In the genomic region with DNA sequence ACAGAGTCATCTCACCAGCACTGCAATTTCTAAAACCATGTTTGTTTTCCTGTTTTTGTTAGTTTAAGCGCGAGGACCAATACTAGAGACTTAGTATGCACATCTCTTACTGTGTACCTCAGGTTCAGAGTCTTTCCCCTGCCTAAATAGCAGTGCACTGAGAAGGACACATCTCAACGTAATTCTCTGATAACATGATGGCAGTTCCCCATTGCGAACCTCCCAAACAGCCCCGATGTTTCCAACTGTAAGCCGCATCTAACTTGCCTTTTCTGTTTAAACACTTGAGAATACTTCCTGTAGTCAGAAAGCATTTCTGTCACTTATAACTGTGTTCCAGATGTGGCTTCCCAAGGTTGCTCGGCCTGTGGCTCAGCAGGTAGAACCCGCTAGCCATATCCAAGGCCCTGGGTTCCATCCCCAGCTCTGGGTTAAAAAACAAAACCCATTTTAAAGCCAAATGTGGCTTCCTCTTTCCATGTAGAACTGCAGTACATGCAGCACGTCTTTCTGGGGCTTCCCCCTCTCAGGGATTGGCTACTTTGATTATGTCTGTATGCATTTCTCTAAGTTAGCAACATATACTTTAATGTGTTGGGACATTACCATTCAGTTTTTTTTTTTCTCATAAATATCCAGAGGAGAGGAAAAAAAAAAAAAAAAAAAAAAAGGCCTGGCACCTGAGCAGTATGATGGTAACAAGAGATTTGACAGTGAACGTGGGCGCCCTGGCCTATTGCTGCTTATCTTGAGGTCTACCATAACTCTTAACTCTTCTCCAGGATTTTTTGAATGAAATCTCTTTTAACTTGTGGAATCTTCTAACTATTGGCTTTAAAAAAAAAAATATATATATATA, we compare ENCODE assay signal across 10 mouse cellular contexts.
"Had no signal": no experiment of that assay in that cellular context is flagged by ENCODE, and none has a peak within 500 bp of the region (broad histone marks: within the 10 kb centered on the region; RNA-seq: fewer than 3 reads in every experiment).

No protein-coding gene starts in this region.

- H3K4me2 ChIP-seq: liver, embryonic 13.5 days had no signal

- H3K4me3 ChIP-seq: liver, embryonic 13.5 days had no signal

- H3K9me3 ChIP-seq: liver, embryonic 13.5 days had no signal

- H3K27ac ChIP-seq: liver, embryonic 13.5 days had no signal

- H3K36me3 ChIP-seq: liver, embryonic 13.5 days had no signal

- DNase-seq: kidney, postnatal 14 days; kidney, postnatal 4 days; layer of hippocampus, adult 9-11 months; liver, embryonic 13.5 days; lung, adult 2 months; lung, postnatal 14 days; lung, postnatal 4 days; midbrain, embryonic 14.5 days; thymus, adult 18-20 months; thymus, postnatal 36 days had no signal

- H3K27me3 ChIP-seq: liver, embryonic 13.5 days had no signal

- H3K9ac ChIP-seq: liver, embryonic 13.5 days had no signal
